31 mouse cellular contexts compared by ENCODE assay signal in genomic region chr11:101234124-101234523, GRCm38 (mm10). TPM values are rescaled to one million over a fixed set of nuclear protein-coding genes. Genes with fewer than 3 reads are reported as not detected.
DNase-seq lines count a peak whose midpoint lies in the region; ATAC-seq and TF ChIP-seq lines count a peak whose summit lies in the region.
"Had no signal": no experiment of that assay in that cellular context is flagged by ENCODE, and none has a peak within 500 bp of the region (broad histone marks: within the 10 kb centered on the region; RNA-seq: fewer than 3 reads in every experiment).

No protein-coding gene starts in this region.

- no peaks in the 10 kb centered on the region for H3K9me3 ChIP-seq in kidney, embryonic 16.5 days (ENCODE audit: low read length)
- no peaks in the 10 kb centered on the region for H3K9me3 ChIP-seq in ES-Bruce4 (replicated peaks; ENCODE audit: control insufficient read depth, insufficient read depth, low read length, poor library complexity, severe bottlenecking)
- no peaks in the 10 kb centered on the region for H3K9me3 ChIP-seq in forebrain, embryonic 16.5 days (ENCODE audit: control insufficient read depth, low read length)
- H3K9me3 ChIP-seq in lung, postnatal 0 days (ENCODE audit: low read length) = no peaks in the 10 kb centered on the region
- H3K9me3 ChIP-seq: embryonic facial prominence, embryonic 10.5 days; embryonic facial prominence, embryonic 13.5 days; forebrain, embryonic 12.5 days; forebrain, embryonic 15.5 days; heart, embryonic 10.5 days; heart, embryonic 13.5 days had no signal

- H3K9ac ChIP-seq in kidney, embryonic 16.5 days (replicated peaks; ENCODE audit: low read length) = no peak overlapping the region
- H3K9ac ChIP-seq in ES-Bruce4 (ENCODE audit: low read depth, poor library complexity, severe bottlenecking) = no peak overlapping the region
- H3K9ac ChIP-seq in forebrain, embryonic 16.5 days (replicated peaks; ENCODE audit: low read depth, low read length) = no peak overlapping the region
- no peak overlapping the region for H3K9ac ChIP-seq in lung, postnatal 0 days (replicated peaks; ENCODE audit: low read depth)
- H3K9ac ChIP-seq: embryonic facial prominence, embryonic 13.5 days; forebrain, embryonic 12.5 days; forebrain, embryonic 15.5 days; heart, embryonic 13.5 days; hindbrain, embryonic 14.5 days had no signal

- no peak for ATAC-seq in kidney, embryonic 16.5 days (ENCODE audit: low FRiP score, low TSS enrichment)
- no peak for ATAC-seq in forebrain, embryonic 16.5 days
- no peak for ATAC-seq in lung, postnatal 0 days
- ATAC-seq: activated CD4-positive, CD25-positive, alpha-beta regulatory T cell, adult 4 months; forebrain, embryonic 15.5 days; hindbrain, postnatal 0 days; inflammation-experienced regulatory T-cells, adult 6 months had no signal

- TF ChIP-seq EP300 in ES-Bruce4 (IDR thresholded peaks at IDR 0.05; ENCODE audit: insufficient read depth, low read depth, low read length) = no peak
- no peak for TF ChIP-seq EP300 in lung, postnatal 0 days (IDR thresholded peaks at IDR 0.05)

- H3K4me1 ChIP-seq in kidney, embryonic 16.5 days (ENCODE audit: insufficient read depth, low read length) = peaks cover 41% of the 10 kb centered on the region
- H3K4me1 ChIP-seq in ES-Bruce4 (ENCODE audit: control insufficient read depth, insufficient read depth, low read length) = peaks cover 3% of the 10 kb centered on the region
- H3K4me1 ChIP-seq in forebrain, embryonic 16.5 days (replicated peaks; ENCODE audit: control insufficient read depth, insufficient read depth, low read length) = peaks cover 18% of the 10 kb centered on the region
- H3K4me1 ChIP-seq in lung, postnatal 0 days (ENCODE audit: insufficient read depth, low read depth, low read length) = peaks cover 7% of the 10 kb centered on the region; the same call in 1 of the 2 replicates

- no peak for TF ChIP-seq CTCF in ES-Bruce4 (IDR thresholded peaks at IDR 0.05; ENCODE audit: low read depth, low read length)
- no peak for TF ChIP-seq CTCF in lung, postnatal 0 days (IDR thresholded peaks at IDR 0.05)

- H3K4me3 ChIP-seq in kidney, embryonic 16.5 days (ENCODE audit: low read length) = no peak overlapping the region
- H3K4me3 ChIP-seq in ES-Bruce4 (ENCODE audit: low read depth, low read length) = peak overlapping the region; percentile 53
- no peak overlapping the region for H3K4me3 ChIP-seq in forebrain, embryonic 16.5 days (replicated peaks; ENCODE audit: low read length)
- H3K4me3 ChIP-seq in lung, postnatal 0 days (ENCODE audit: low read depth, low read length) = no peak overlapping the region
- H3K4me3 ChIP-seq: embryonic facial prominence, embryonic 10.5 days; embryonic facial prominence, embryonic 13.5 days; erythroblast, embryonic 14.5 days; forebrain, embryonic 12.5 days; forebrain, embryonic 15.5 days; heart, adult 2 months; heart, embryonic 10.5 days; heart, embryonic 13.5 days had no signal

- no peaks in the 10 kb centered on the region for H3K36me3 ChIP-seq in kidney, embryonic 16.5 days (ENCODE audit: insufficient read depth, low read length)
- no peaks in the 10 kb centered on the region for H3K36me3 ChIP-seq in ES-Bruce4 (ENCODE audit: control insufficient read depth, insufficient read depth, low read length, poor library complexity, severe bottlenecking)
- no peaks in the 10 kb centered on the region for H3K36me3 ChIP-seq in forebrain, embryonic 16.5 days (ENCODE audit: control insufficient read depth, insufficient read depth)
- H3K36me3 ChIP-seq in lung, postnatal 0 days (ENCODE audit: insufficient read depth, low read length) = no peaks in the 10 kb centered on the region
- H3K36me3 ChIP-seq: embryonic facial prominence, embryonic 10.5 days; embryonic facial prominence, embryonic 13.5 days; forebrain, embryonic 12.5 days; forebrain, embryonic 15.5 days; heart, embryonic 10.5 days; heart, embryonic 13.5 days had no signal

- H3K4me2 ChIP-seq in kidney, embryonic 16.5 days (replicated peaks; ENCODE audit: low read depth, low read length) = no peak overlapping the region
- H3K4me2 ChIP-seq in forebrain, embryonic 16.5 days (ENCODE audit: low read length) = no peak overlapping the region
- no peak overlapping the region for H3K4me2 ChIP-seq in lung, postnatal 0 days (replicated peaks; ENCODE audit: low read depth, low read length)
- H3K4me2 ChIP-seq: embryonic facial prominence, embryonic 13.5 days; forebrain, embryonic 12.5 days; forebrain, embryonic 15.5 days; heart, embryonic 13.5 days; hindbrain, embryonic 14.5 days had no signal

- DNase-seq in kidney, adult 8-10 months = no peak
- DNase-seq in R1 (ENCODE audit: low read depth, low spot score) = peak; percentile 93
- no peak for DNase-seq in right cerebral cortex, postnatal 4 days
- DNase-seq in lung, postnatal 0 days (ENCODE audit: low spot score) = no peak
- DNase-seq: adrenal gland, adult 8-10 months; adrenal gland, postnatal 25 days; B cell, adult 2 months; cerebellum, adult 11-12 months; cerebellum, adult 8-10 months; cerebellum, postnatal 10 days; cerebellum, postnatal 36 days; embryo, embryonic 11 days; gastrocnemius, postnatal 10 days; gastrocnemius, postnatal 36 days; heart, adult 2 months; heart, postnatal 14 days; heart, postnatal 4 days had no signal

- TF ChIP-seq POLR2A in ES-Bruce4 (IDR thresholded peaks at IDR 0.05; ENCODE audit: insufficient read depth, low read length) = no peak

- H3K27ac ChIP-seq in kidney, embryonic 16.5 days (ENCODE audit: low read length) = peak overlapping the region; percentile 31; the same call in 1 of the 2 replicates
- peak overlapping the region; percentile 70 for H3K27ac ChIP-seq in ES-Bruce4 (ENCODE audit: insufficient read depth, low read length)
- no peak overlapping the region for H3K27ac ChIP-seq in forebrain, embryonic 16.5 days (ENCODE audit: low read length)
- H3K27ac ChIP-seq in lung, postnatal 0 days (ENCODE audit: low read length) = no peak overlapping the region
- H3K27ac ChIP-seq: embryonic facial prominence, embryonic 10.5 days; embryonic facial prominence, embryonic 13.5 days; forebrain, embryonic 12.5 days; forebrain, embryonic 15.5 days; heart, adult 2 months; heart, embryonic 10.5 days; heart, embryonic 13.5 days; hindbrain, embryonic 14.5 days; hindbrain, postnatal 0 days had no signal

- no peaks in the 10 kb centered on the region for H3K27me3 ChIP-seq in kidney, embryonic 16.5 days (ENCODE audit: insufficient read depth, low read length)
- no peaks in the 10 kb centered on the region for H3K27me3 ChIP-seq in ES-Bruce4 (ENCODE audit: control insufficient read depth, insufficient read depth, low read length, poor library complexity, severe bottlenecking)
- no peaks in the 10 kb centered on the region for H3K27me3 ChIP-seq in forebrain, embryonic 16.5 days (replicated peaks; ENCODE audit: control insufficient read depth, insufficient read depth, low read length)
- no peaks in the 10 kb centered on the region for H3K27me3 ChIP-seq in lung, postnatal 0 days (replicated peaks; ENCODE audit: insufficient read depth, low read length)
- H3K27me3 ChIP-seq: embryonic facial prominence, embryonic 13.5 days; forebrain, embryonic 15.5 days had no signal

RNA-seq across cellular contexts. Expression of gene Ezh1, which starts 7.9 kb away (rescaled TPM):
- polyA plus RNA-seq in kidney, embryonic 16.5 days (2015; fragmentation: Nextera tagmentation; extraction: Ambion mirVana) = 25.1 and 29.5 TPM in 2 replicates
- 42.8 and 49.9 TPM in 2 replicates for polyA plus RNA-seq in ES-Bruce4 (2011; ENCODE audit: insufficient read depth, insufficient read length, low read depth, missing spikeins)
- polyA plus RNA-seq in forebrain, embryonic 16.5 days (2015; fragmentation: Nextera tagmentation; extraction: Ambion mirVana) = 24.8 and 27.0 TPM in 2 replicates
- polyA plus RNA-seq in lung, postnatal 0 days (2015; fragmentation: Nextera tagmentation; extraction: Ambion mirVana) = 17.1 and 17.4 TPM in 2 replicates

RNA-seq across cellular contexts. Expression of gene Ramp2, which starts 11.7 kb away (rescaled TPM):
- 246 and 270 TPM in 2 replicates for polyA plus RNA-seq in kidney, embryonic 16.5 days (2015; fragmentation: Nextera tagmentation; extraction: Ambion mirVana)
- polyA plus RNA-seq in ES-Bruce4 (2011; ENCODE audit: insufficient read depth, insufficient read length, low read depth, missing spikeins) = 3.4 and 4.9 TPM in 2 replicates
- 67.4 and 72.0 TPM in 2 replicates for polyA plus RNA-seq in forebrain, embryonic 16.5 days (2015; fragmentation: Nextera tagmentation; extraction: Ambion mirVana)
- polyA plus RNA-seq in lung, postnatal 0 days (2015; fragmentation: Nextera tagmentation; extraction: Ambion mirVana) = 759 and 834 TPM in 2 replicates
- polyA plus RNA-seq: activated CD4-positive, CD25-positive, alpha-beta regulatory T cell, adult 4 months; inflammation-experienced regulatory T-cells, adult 6 months had no signal

RNA-seq across cellular contexts. Expression of gene Vps25, which starts 19.4 kb away (rescaled TPM):
- 154 TPM in 2 replicates for polyA plus RNA-seq in kidney, embryonic 16.5 days (2015; fragmentation: Nextera tagmentation; extraction: Ambion mirVana)
- 135 and 143 TPM in 2 replicates for polyA plus RNA-seq in ES-Bruce4 (2011; ENCODE audit: insufficient read depth, insufficient read length, low read depth, missing spikeins)
- 91.1 and 93.3 TPM in 2 replicates for polyA plus RNA-seq in forebrain, embryonic 16.5 days (2015; fragmentation: Nextera tagmentation; extraction: Ambion mirVana)
- 121 and 133 TPM in 2 replicates for polyA plus RNA-seq in lung, postnatal 0 days (2015; fragmentation: Nextera tagmentation; extraction: Ambion mirVana)

RNA-seq across cellular contexts. Expression of gene Wnk4, which starts 26.2 kb away (rescaled TPM):
- polyA plus RNA-seq in kidney, embryonic 16.5 days (2015; fragmentation: Nextera tagmentation; extraction: Ambion mirVana) = 30.5 and 39.5 TPM in 2 replicates
- 0.85 and 0.96 TPM in 2 replicates for polyA plus RNA-seq in ES-Bruce4 (2011; ENCODE audit: insufficient read depth, insufficient read length, low read depth, missing spikeins)
- polyA plus RNA-seq in forebrain, embryonic 16.5 days (2015; fragmentation: Nextera tagmentation; extraction: Ambion mirVana) = 5.8 and 6.2 TPM in 2 replicates
- polyA plus RNA-seq in lung, postnatal 0 days (2015; fragmentation: Nextera tagmentation; extraction: Ambion mirVana) = 10.6 and 14.6 TPM in 2 replicates

RNA-seq across cellular contexts. Expression of gene Cntd1, which starts 44.7 kb away (rescaled TPM):
- polyA plus RNA-seq in kidney, embryonic 16.5 days (2015; fragmentation: Nextera tagmentation; extraction: Ambion mirVana) = 1.7 and 3.2 TPM in 2 replicates
- polyA plus RNA-seq in ES-Bruce4 (2011; ENCODE audit: insufficient read depth, insufficient read length, low read depth, missing spikeins) = 14.6 and 14.9 TPM in 2 replicates
- 0.91 TPM in 2 replicates for polyA plus RNA-seq in forebrain, embryonic 16.5 days (2015; fragmentation: Nextera tagmentation; extraction: Ambion mirVana)
- 1.1 TPM in 2 replicates for polyA plus RNA-seq in lung, postnatal 0 days (2015; fragmentation: Nextera tagmentation; extraction: Ambion mirVana)
- polyA plus RNA-seq: erythroblast, embryonic 14.5 days had no signal

Comparison
In these comparisons a context has a peak if more than half of its experiments do, and no peak if none do; other contexts are left out.
1. H3K27ac ChIP-seq: peak in kidney, embryonic 16.5 days (single experiment) and ES-Bruce4 (single experiment); none in forebrain, embryonic 16.5 days (single experiment) and lung, postnatal 0 days (single experiment).
2. RNA of gene Ramp2, which starts 11.7 kb away (polyA plus RNA-seq): 759 to 834 TPM in lung, postnatal 0 days, 246 to 270 TPM in kidney, embryonic 16.5 days and 67.4 to 72.0 TPM in forebrain, embryonic 16.5 days; 3.4 to 4.9 TPM in ES-Bruce4; every median in the first group is over 10 times any median in the second.